Mouse (Mus musculus) olfactory bulb, adult 2 months (tissue): ENCODE data around the gene Olfr66.

Source experiments
- CTCF ChIP-seq: fragments of 200-500 bp; IDR thresholded peaks from 2 replicates; pipeline ENCODE4 v1.5.1; 2012; ENCODE audit warnings: low read depth, mild to moderate bottlenecking, low read length, moderate library complexity; ENCODE audit not compliant: insufficient read depth
- POLR2A ChIP-seq: fragments of 200-500 bp; IDR thresholded peaks from 2 replicates; pipeline ENCODE4 v1.6.1; 2012; ENCODE audit warnings: mild to moderate bottlenecking, low read depth, low read length, moderate library complexity; ENCODE audit not compliant: insufficient read depth

DNA sequence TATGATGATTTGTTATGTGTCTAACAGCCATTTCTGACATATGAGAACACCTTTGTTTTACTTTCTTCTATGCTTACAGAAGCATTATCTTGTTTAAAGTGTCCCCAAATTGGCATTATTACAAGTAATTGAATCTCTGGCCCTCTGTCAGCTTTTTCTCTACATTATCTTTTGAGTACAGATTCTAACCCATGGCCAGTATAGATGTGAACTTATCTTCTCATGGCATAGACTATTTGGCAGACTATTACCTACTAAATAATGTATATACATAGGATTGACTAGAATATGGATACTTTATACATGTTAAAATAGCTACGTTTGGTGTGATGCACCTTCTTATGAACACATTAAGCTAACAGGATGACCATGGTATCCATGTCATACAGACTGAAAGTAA lies 31.4 kb downstream of the Olfr66 start:
- TF ChIP-seq CTCF (no peak), POLR2A (no peak)
